Mouse (Mus musculus): ENCODE data around the gene Magi1. TPM values are rescaled to one million over a fixed set of nuclear protein-coding genes. Genes with fewer than 3 reads are reported as not detected.

Gene Magi1
- polyA plus RNA-seq, 1 experiment from 2014 or later = 10.9 TPM

DNA sequence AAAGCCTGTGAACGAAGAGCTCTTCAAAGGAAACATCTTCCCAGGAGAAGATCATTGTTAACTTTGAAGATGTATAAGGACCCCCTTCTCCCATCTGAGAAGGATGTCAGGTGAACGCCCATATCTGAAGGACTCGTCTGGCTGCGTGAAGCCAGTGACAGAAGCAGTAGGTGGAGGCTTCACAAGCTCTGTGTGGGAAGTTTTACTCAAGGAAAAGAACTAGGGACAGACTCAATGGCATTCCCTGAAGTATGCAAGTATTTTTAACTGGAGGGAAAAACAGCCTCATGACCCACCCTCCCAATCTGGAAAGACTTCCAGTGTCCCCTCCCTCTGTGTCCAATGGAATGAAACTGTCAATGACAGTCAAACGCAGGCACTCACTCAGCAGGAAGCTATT, 438.6 kb downstream of the Magi1 start:
- H3K4me3 ChIP-seq (ENCODE audit: low read length) = no peak overlapping the region
- ATAC-seq (ENCODE audit: low FRiP score, low TSS enrichment) = no peak
- no peaks in the 10 kb centered on the region for H3K36me3 ChIP-seq (ENCODE audit: control insufficient read depth, insufficient read depth, low read length)
- no peak overlapping the region for H3K4me2 ChIP-seq (replicated peaks; ENCODE audit: low read depth, low read length)
- no peaks in the 10 kb centered on the region for H3K27me3 ChIP-seq (ENCODE audit: control insufficient read depth, insufficient read depth, low read length)
- peaks cover 11% of the 10 kb centered on the region; the same call in 1 of the 2 replicates for H3K4me1 ChIP-seq (ENCODE audit: control insufficient read depth, insufficient read depth, low read length)
- no peaks in the 10 kb centered on the region for H3K9me3 ChIP-seq (ENCODE audit: control insufficient read depth, low read length)
- 82% methylated on average over 5 of the region's 5 CpGs for WGBS
- H3K9ac ChIP-seq (ENCODE audit: low read depth, low read length) = no peak overlapping the region
- no peak overlapping the region for H3K27ac ChIP-seq (ENCODE audit: low read depth, low read length)

DNA sequence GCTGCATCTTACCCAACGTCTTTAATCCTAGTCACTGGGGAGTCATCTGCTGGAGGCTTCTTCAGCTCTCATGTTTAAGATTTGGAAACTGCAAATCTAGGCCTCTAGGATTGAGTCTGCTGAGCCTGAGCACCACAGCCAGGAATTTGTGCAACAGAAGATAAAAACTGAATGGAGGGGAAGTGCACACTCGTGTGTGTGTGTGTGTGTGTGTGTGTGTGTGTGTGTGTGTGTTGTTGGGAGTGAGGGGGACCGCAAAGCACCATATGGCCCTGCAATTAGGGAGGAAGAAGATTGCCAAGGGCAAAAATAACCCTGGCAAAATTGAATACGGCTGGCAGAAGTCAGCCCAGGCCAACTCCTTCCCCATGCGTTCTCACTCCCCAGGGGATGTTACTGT, 439.1 kb downstream of the Magi1 start:
- peaks cover 8% of the 10 kb centered on the region; the same call in 1 of the 2 replicates for H3K4me1 ChIP-seq (ENCODE audit: control insufficient read depth, insufficient read depth, low read length)
- no peak overlapping the region for H3K9ac ChIP-seq (ENCODE audit: low read depth, low read length)
- 71% methylated on average over 5 of the region's 5 CpGs for WGBS
- no peaks in the 10 kb centered on the region for H3K9me3 ChIP-seq (ENCODE audit: control insufficient read depth, low read length)
- no peak overlapping the region for H3K4me3 ChIP-seq (ENCODE audit: low read length)
- H3K27ac ChIP-seq (ENCODE audit: low read depth, low read length) = no peak overlapping the region
- H3K4me2 ChIP-seq (replicated peaks; ENCODE audit: low read depth, low read length) = no peak overlapping the region
- no peak for ATAC-seq (ENCODE audit: low FRiP score, low TSS enrichment)
- H3K36me3 ChIP-seq (ENCODE audit: control insufficient read depth, insufficient read depth, low read length) = no peaks in the 10 kb centered on the region
- H3K27me3 ChIP-seq (ENCODE audit: control insufficient read depth, insufficient read depth, low read length) = no peaks in the 10 kb centered on the region

DNA sequence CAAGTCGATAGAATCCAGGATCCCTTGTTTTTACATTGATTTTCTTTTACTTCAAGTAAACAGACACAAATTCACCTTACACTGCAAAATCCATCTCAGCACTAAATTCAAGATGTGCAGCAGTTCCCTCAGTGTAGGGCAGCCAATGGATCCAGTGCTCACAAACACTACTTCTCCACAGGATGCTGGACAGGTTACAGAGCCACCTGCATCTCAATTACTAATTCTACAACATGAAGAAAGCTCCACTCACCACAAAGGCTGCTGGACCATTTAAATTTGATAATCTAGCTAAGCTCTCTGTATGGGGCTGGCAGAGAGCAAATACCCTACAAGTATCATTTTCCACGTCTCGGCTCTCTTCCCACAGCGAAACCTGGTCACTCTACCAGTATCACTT, 445.3 kb downstream of the Magi1 start:
- Histone ChIP-seq H3K36me3 (ENCODE audit: control insufficient read depth, insufficient read depth, low read length) (no peaks in the 10 kb centered on the region), H3K27ac (ENCODE audit: low read depth, low read length) (no peak overlapping the region), H3K4me3 (ENCODE audit: low read length) (no peak overlapping the region), H3K27me3 (ENCODE audit: control insufficient read depth, insufficient read depth, low read length) (no peaks in the 10 kb centered on the region), H3K4me1 (ENCODE audit: control insufficient read depth, insufficient read depth, low read length) (peaks cover 4% of the 10 kb centered on the region; the same call in 1 of the 2 replicates), H3K9ac (ENCODE audit: low read depth, low read length) (no peak overlapping the region), H3K9me3 (ENCODE audit: control insufficient read depth, low read length) (no peaks in the 10 kb centered on the region), H3K4me2 (replicated peaks; ENCODE audit: low read depth, low read length) (no peak overlapping the region)
- no peak for ATAC-seq (ENCODE audit: low FRiP score, low TSS enrichment)
- 82% methylated on average over 4 of the region's 4 CpGs for WGBS

DNA sequence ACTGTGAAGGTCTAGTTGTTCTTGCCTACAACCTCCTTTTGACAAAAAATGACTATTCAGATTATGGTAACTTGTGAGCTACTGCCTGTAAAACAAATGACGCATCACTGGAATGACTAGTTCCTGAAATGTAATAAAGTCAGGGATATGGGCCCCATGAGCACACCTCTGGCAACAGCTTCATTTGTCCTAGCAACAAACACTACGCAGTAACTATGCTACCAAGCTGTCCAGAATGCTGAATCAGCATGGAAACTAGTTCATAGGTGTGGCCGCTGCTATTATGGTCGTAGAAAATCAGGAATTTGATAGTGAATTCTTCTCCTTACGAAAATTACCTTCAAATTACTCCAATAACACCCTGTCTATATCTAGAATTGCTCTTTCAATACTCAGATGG, 447.1 kb downstream of the Magi1 start:
- no peak for ATAC-seq (ENCODE audit: low FRiP score, low TSS enrichment)
- WGBS = 94% methylated on average over 5 of the region's 5 CpGs

DNA sequence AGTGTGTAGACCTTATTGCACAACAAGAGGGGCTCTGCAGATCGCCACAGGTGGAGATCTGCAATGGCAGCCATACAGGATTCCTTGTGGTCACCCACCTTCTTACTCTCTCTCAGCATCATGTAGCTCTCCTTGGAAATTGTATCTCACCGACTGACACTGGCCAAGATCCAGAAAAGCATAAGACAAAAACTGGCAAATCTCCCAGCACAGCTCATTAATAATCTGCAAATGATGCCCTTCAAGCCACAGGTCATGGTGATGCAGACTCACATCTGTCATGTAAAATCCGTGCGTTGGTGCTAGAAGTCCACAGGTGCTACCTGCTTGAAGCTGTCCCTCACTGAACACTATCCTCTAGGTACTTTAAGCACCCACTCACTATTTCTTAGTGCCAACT, 448.5 kb downstream of the Magi1 start:
- ATAC-seq (ENCODE audit: low FRiP score, low TSS enrichment) = no peak
- H3K4me3 ChIP-seq (ENCODE audit: low read length) = no peak overlapping the region
- H3K9me3 ChIP-seq (ENCODE audit: control insufficient read depth, low read length) = no peaks in the 10 kb centered on the region
- no peaks in the 10 kb centered on the region for H3K36me3 ChIP-seq (ENCODE audit: control insufficient read depth, insufficient read depth, low read length)
- no peak overlapping the region for H3K9ac ChIP-seq (ENCODE audit: low read depth, low read length)
- H3K4me2 ChIP-seq (replicated peaks; ENCODE audit: low read depth, low read length) = no peak overlapping the region
- H3K27me3 ChIP-seq (ENCODE audit: control insufficient read depth, insufficient read depth, low read length) = no peaks in the 10 kb centered on the region
- H3K4me1 ChIP-seq (ENCODE audit: control insufficient read depth, insufficient read depth, low read length) = no peaks in the 10 kb centered on the region
- no peak overlapping the region for H3K27ac ChIP-seq (ENCODE audit: low read depth, low read length)
- WGBS = 76% methylated on average over 4 of the region's 4 CpGs

More for the DNA sequence above, 447.1 kb downstream of the Magi1 start:
- Histone ChIP-seq H3K9ac (ENCODE audit: low read depth, low read length) (no peak overlapping the region), H3K4me3 (ENCODE audit: low read length) (no peak overlapping the region), H3K4me2 (replicated peaks; ENCODE audit: low read depth, low read length) (no peak overlapping the region), H3K4me1 (ENCODE audit: control insufficient read depth, insufficient read depth, low read length) (no peaks in the 10 kb centered on the region), H3K27me3 (ENCODE audit: control insufficient read depth, insufficient read depth, low read length) (no peaks in the 10 kb centered on the region), H3K36me3 (ENCODE audit: control insufficient read depth, insufficient read depth, low read length) (no peaks in the 10 kb centered on the region), H3K27ac (ENCODE audit: low read depth, low read length) (no peak overlapping the region), H3K9me3 (ENCODE audit: control insufficient read depth, low read length) (no peaks in the 10 kb centered on the region)

DNA sequence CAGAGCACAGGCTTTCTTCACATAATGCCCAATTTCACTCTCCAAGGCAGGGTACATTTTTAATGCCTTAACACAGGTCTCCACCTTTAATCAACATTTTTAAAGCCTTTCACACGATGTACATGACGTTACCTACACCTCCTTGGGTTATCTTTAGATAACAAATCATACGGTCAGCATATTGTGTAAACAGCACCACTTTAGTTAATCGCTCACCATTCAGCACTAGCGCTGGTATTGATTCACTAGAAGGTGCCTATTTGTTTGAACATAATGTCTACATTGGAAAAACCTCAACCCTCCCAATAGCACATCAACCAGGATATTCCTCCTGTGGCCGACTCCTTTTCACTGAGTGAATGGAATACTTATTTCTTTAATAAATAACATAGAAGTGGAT, 455.5 kb downstream of the Magi1 start:
- H3K4me3 ChIP-seq (ENCODE audit: low read length) = no peak overlapping the region
- 85% methylated on average over 6 of the region's 6 CpGs for whole genome bisulfite sequencing
- no peak overlapping the region for H3K9ac ChIP-seq (ENCODE audit: low read depth, low read length)
- no peak for ATAC-seq (ENCODE audit: low FRiP score, low TSS enrichment)
- no peaks in the 10 kb centered on the region for H3K27me3 ChIP-seq (ENCODE audit: control insufficient read depth, insufficient read depth, low read length)
- no peaks in the 10 kb centered on the region for H3K36me3 ChIP-seq (ENCODE audit: control insufficient read depth, insufficient read depth, low read length)
- no peaks in the 10 kb centered on the region for H3K9me3 ChIP-seq (ENCODE audit: control insufficient read depth, low read length)
- no peak overlapping the region for H3K27ac ChIP-seq (ENCODE audit: low read depth, low read length)
- no peak overlapping the region for H3K4me2 ChIP-seq (replicated peaks; ENCODE audit: low read depth, low read length)
- H3K4me1 ChIP-seq (ENCODE audit: control insufficient read depth, insufficient read depth, low read length) = no peaks in the 10 kb centered on the region

DNA sequence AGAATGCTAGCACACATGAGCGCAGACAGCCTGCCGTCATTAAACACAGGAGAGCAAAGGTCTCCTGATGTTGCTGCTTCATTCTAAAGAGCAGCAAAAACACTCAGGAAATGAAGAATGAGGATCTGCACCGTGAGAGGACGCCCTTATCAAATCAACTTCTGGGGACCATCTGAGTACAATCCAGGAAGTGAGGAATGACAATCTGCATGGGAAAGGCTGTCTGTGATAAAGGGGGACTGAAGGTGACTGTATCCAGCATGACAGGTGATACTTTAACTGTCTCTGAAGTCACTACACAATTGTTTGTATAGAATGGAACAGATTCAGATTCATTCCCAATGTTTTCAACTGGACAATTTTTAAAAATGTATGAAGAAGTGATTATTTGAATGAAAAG, 456.8 kb downstream of the Magi1 start:
- H3K9ac ChIP-seq (ENCODE audit: low read depth, low read length) = no peak overlapping the region
- H3K4me2 ChIP-seq (replicated peaks; ENCODE audit: low read depth, low read length) = no peak overlapping the region
- no peak overlapping the region for H3K27ac ChIP-seq (ENCODE audit: low read depth, low read length)
- no peaks in the 10 kb centered on the region for H3K27me3 ChIP-seq (ENCODE audit: control insufficient read depth, insufficient read depth, low read length)
- no peak overlapping the region for H3K4me3 ChIP-seq (ENCODE audit: low read length)
- H3K36me3 ChIP-seq (ENCODE audit: control insufficient read depth, insufficient read depth, low read length) = no peaks in the 10 kb centered on the region
- no peak for ATAC-seq (ENCODE audit: low FRiP score, low TSS enrichment)
- no peaks in the 10 kb centered on the region for H3K9me3 ChIP-seq (ENCODE audit: control insufficient read depth, low read length)
- WGBS = 46% methylated on average over 4 of the region's 4 CpGs
- peaks cover 2% of the 10 kb centered on the region; the same call in 1 of the 2 replicates for H3K4me1 ChIP-seq (ENCODE audit: control insufficient read depth, insufficient read depth, low read length)

DNA sequence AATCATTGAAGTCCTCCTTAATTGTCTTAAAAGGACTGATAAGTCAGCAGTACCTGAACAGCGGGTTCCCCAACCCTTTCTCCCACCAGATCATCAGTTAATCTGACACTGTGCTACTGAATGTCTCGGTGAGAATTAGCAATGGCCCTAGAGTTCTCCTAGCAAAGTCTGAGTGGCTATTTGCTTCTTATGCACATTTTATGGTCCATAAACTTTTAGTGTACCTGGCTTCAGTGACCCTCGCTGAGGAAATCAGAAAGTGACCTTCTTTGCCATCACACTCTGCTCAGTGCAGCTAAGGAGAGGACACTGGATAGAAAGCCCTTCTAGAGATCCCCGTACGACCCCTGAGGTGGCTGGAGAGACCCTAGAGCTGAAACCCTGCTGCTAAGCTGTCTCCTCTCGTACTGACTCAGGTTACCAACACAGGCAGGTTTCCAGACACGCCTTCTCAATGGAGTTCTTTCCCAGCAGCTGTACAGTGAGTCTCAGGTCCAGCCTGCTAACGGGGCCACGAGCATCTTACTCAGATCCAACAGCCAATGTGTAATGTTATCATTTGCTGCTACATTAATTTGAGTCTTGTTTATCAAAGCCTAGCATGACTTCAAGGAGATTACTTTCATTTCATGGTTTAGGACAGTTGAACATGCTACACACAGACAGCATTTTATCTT, 461.4 kb downstream of the Magi1 start:
- WGBS = 19% methylated on average over 9 of the region's 9 CpGs
- Histone ChIP-seq H3K4me3 (ENCODE audit: low read length) (no peak overlapping the region), H3K27ac (ENCODE audit: low read depth, low read length) (no peak overlapping the region), H3K27me3 (ENCODE audit: control insufficient read depth, insufficient read depth, low read length) (no peaks in the 10 kb centered on the region), H3K9me3 (ENCODE audit: control insufficient read depth, low read length) (no peaks in the 10 kb centered on the region), H3K9ac (ENCODE audit: low read depth, low read length) (no peak overlapping the region), H3K36me3 (ENCODE audit: control insufficient read depth, insufficient read depth, low read length) (no peaks in the 10 kb centered on the region), H3K4me2 (replicated peaks; ENCODE audit: low read depth, low read length) (no peak overlapping the region), H3K4me1 (ENCODE audit: control insufficient read depth, insufficient read depth, low read length) (peaks cover 9% of the 10 kb centered on the region; the same call in 1 of the 2 replicates)
- peak; percentile 49 for ATAC-seq (ENCODE audit: low FRiP score, low TSS enrichment)

DNA sequence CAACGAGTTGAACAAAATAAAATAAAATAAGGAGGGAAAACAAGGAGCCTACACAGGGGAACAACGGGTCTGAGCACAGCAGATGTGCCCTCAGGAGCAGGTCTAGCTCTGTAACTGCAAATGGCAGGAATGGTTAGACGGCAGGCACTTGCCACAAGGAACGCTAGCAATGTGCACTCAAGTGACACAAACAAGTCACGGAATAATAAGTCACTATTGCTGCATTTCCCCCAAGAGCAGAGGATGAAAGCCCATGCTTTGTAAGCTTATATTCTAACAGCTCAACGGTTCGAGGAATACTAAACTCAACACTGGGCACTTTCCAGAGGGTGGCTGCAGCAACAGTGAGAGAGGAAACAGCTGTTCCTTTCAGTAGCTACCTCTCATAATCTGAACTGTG, 462.2 kb downstream of the Magi1 start:
- Histone ChIP-seq H3K27ac (ENCODE audit: low read depth, low read length) (no peak overlapping the region), H3K4me3 (ENCODE audit: low read length) (no peak overlapping the region), H3K27me3 (ENCODE audit: control insufficient read depth, insufficient read depth, low read length) (no peaks in the 10 kb centered on the region), H3K9ac (ENCODE audit: low read depth, low read length) (no peak overlapping the region), H3K36me3 (ENCODE audit: control insufficient read depth, insufficient read depth, low read length) (no peaks in the 10 kb centered on the region), H3K4me2 (replicated peaks; ENCODE audit: low read depth, low read length) (no peak overlapping the region), H3K9me3 (ENCODE audit: control insufficient read depth, low read length) (no peaks in the 10 kb centered on the region), H3K4me1 (ENCODE audit: control insufficient read depth, insufficient read depth, low read length) (peaks cover 9% of the 10 kb centered on the region; the same call in 1 of the 2 replicates)
- ATAC-seq (ENCODE audit: low FRiP score, low TSS enrichment) = no peak
- WGBS = 25% methylated on average over 7 of the region's 7 CpGs

All from kidney, embryonic 14.5 days (tissue).